Mouse (Mus musculus): Measurements from ENCODE around the gene Ms4a4a.
"Not testable (repeated sequence)": the region's sequence is repeated elsewhere in the genome, so short reads cannot be mapped to it uniquely, and the experiment has no call there.

The Ms4a4a gene

GRCm38 (mm10) chr19:11375273-11375672, at the start of gene Ms4a4a:
Gene Ms4a4a, plus strand, starts transcription at chr19:11375523.
- no peak for DNase-seq

- DNase-seq, result peak in 1 of 2 experiments; percentile 19
These were observed 39.4 kb upstream of the Ms4a4a start, which contains the start of gene Ms4a7 for GRCm38 (mm10) chr19:11335932-11336331. Gene Ms4a7, minus strand, starts transcription at chr19:11336146.

GRCm38 (mm10) chr19:11343147-11343546, 32.2 kb upstream of the Ms4a4a start:
- no peak for DNase-seq

- DNase-seq, result no peak
These were observed 31.3 kb upstream of the Ms4a4a start for GRCm38 (mm10) chr19:11343992-11344391.

- no peak for DNase-seq
These were observed 25.4 kb upstream of the Ms4a4a start for GRCm38 (mm10) chr19:11349698-11350481.

- DNase-seq, result no peak
These were observed 23.4 kb upstream of the Ms4a4a start for GRCm38 (mm10) chr19:11351878-11352277.

- peak in 1 of 2 experiments; percentile 11 for DNase-seq
These were observed 19.6 kb upstream of the Ms4a4a start for GRCm38 (mm10) chr19:11355730-11356129.

GRCm38 (mm10) chr19:11360106-11360505, 15.2 kb upstream of the Ms4a4a start:
- no peak for DNase-seq

- peak in 1 of 2 experiments; percentile 10 for DNase-seq
These were observed 13.3 kb upstream of the Ms4a4a start for GRCm38 (mm10) chr19:11362002-11362401.

GRCm38 (mm10) chr19:11368310-11368709, 7.0 kb upstream of the Ms4a4a start:
- no peak for DNase-seq

GRCm38 (mm10) chr19:11371181-11371580, 4.1 kb upstream of the Ms4a4a start:
- DNase-seq, result no peak

- no peak for DNase-seq
These were observed 1.1 kb downstream of the Ms4a4a start for GRCm38 (mm10) chr19:11376399-11376798.

GRCm38 (mm10) chr19:11387109-11387508, 11.8 kb downstream of the Ms4a4a start:
- DNase-seq, result peak in 1 of 2 experiments; percentile 24

GRCm38 (mm10) chr19:11387685-11388084, 12.4 kb downstream of the Ms4a4a start:
- no peak for DNase-seq

GRCm38 (mm10) chr19:11388949-11389348, 13.6 kb downstream of the Ms4a4a start:
- DNase-seq, result no peak

GRCm38 (mm10) chr19:11395769-11396168, 20.4 kb downstream of the Ms4a4a start:
- DNase-seq, result no peak

- no peak for DNase-seq
These were observed 29.2 kb downstream of the Ms4a4a start, which contains the start of gene Ms4a4c for GRCm38 (mm10) chr19:11404527-11404926. Gene Ms4a4c, plus strand, starts transcription at chr19:11404770.

- DNase-seq, result no peak
These were observed 32.1 kb downstream of the Ms4a4a start for GRCm38 (mm10) chr19:11407428-11407827.

- no peak for DNase-seq
These were observed 33.3 kb downstream of the Ms4a4a start for GRCm38 (mm10) chr19:11408591-11408990.

GRCm38 (mm10) chr19:11411640-11412039, 36.3 kb downstream of the Ms4a4a start:
- peak; percentile 30 to 32 for DNase-seq

GRCm38 (mm10) chr19:11414084-11414483, 38.8 kb downstream of the Ms4a4a start:
- no peak for DNase-seq

- DNase-seq, result no peak
These were observed 40.3 kb downstream of the Ms4a4a start for GRCm38 (mm10) chr19:11415581-11415980.

- DNase-seq, result not testable (repeated sequence)
These were observed 43.5 kb downstream of the Ms4a4a start for GRCm38 (mm10) chr19:11418865-11419264.

GRCm38 (mm10) chr19:11431209-11431608, 55.9 kb downstream of the Ms4a4a start:
- not testable (repeated sequence) for DNase-seq
